Mouse (Mus musculus) hindbrain, embryonic 11.5 days (tissue): ENCODE measurements at regions not wholly inside any gene's neighbourhood (a gene's known extent, or its start where the extent isn't known, plus 50 kb on each side); places are given as distances from the start of the nearest gene placed in this dataset.

Experiments
- ATAC-seq: fragments of 200-750 bp; cut with Nextera tagmentation; 2 replicates; pipeline ENCODE4 v1.8.0; 2017; ENCODE audit warnings: mild to moderate bottlenecking, moderate TSS enrichment, moderate library complexity; ENCODE audit not compliant: low FRiP score
- DNase-seq: peaks from one replicate; pipeline ENCODE4 v3.0.0-alpha.2; 2015; ENCODE audit warnings: low spot score
- H3K27ac ChIP-seq: fragments of 300-500 bp; sonication (generic); 2 replicates; pipeline ENCODE4 v1.5.1; 2014; ENCODE audit warnings: mild to moderate bottlenecking, low read depth, low read length
- H3K27me3 ChIP-seq: fragments of 300-500 bp; sonication (generic); 2 replicates; pipeline ENCODE4 v1.6.1; 2014; ENCODE audit warnings: mild to moderate bottlenecking, low read length, moderate library complexity, mixed read lengths; ENCODE audit not compliant: control insufficient read depth, insufficient read depth
- H3K36me3 ChIP-seq: fragments of 300-500 bp; sonication (generic); 2 replicates; pipeline ENCODE4 v1.6.1; 2014; ENCODE audit warnings: mild to moderate bottlenecking, low read length, moderate library complexity, mixed read lengths; ENCODE audit not compliant: control insufficient read depth, insufficient read depth
- H3K4me1 ChIP-seq: fragments of 300-500 bp; sonication (generic); replicated peaks from 2 replicates; pipeline ENCODE4 v1.6.1; 2014; ENCODE audit warnings: low read length, mixed read lengths; ENCODE audit not compliant: control insufficient read depth, insufficient read depth
- H3K4me2 ChIP-seq: fragments of 300-500 bp; sonication (generic); replicated peaks from 2 replicates; pipeline ENCODE4 v1.6.1; 2014; ENCODE audit warnings: mild to moderate bottlenecking, low read depth, low read length
- H3K4me3 ChIP-seq: fragments of 300-500 bp; sonication (generic); 2 replicates; pipeline ENCODE4 v1.5.1; 2014; ENCODE audit warnings: low read depth, low read length
- H3K9ac ChIP-seq: fragments of 300-500 bp; sonication (generic); 2 replicates; pipeline ENCODE4 v1.6.1; 2014; ENCODE audit warnings: low read depth, low read length
- H3K9me3 ChIP-seq: fragments of 300-500 bp; sonication (generic); 2 replicates; pipeline ENCODE4 v1.6.1; 2016; ENCODE audit warnings: low read length; ENCODE audit not compliant: control insufficient read depth
- WGBS: fragments of 180-500 bp; shearing (Covaris S2); extraction: QIAGEN DNeasy Blood & Tissue Kit; methylation state at CpG from one replicate; pipeline ENCODE4 v1.1.7; 2014; 5-methylcytosine and 5-hydroxymethylcytosine counted together

DNA sequence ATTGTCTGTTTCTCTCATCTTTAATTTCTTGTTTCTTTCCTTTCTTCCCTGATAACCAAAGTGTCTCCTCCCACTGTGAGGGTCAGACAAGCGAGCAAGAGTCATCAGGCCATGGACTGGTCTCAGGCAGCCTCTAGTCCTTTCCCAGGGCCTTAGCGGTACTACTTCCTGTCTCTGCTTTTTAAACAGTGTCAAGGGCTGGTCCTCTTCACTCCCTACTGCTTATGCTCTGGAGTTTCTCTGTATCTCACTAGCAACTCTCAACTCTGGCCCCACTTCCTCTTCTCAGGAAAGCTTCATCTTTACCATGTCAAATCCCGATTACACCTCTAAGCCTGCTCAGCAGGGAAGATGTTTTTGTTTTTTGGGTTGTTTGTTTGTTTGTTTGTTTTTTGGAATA is 124.1 kb downstream of the Pten start:
- ATAC-seq = no peak

GRCm38 (mm10) chr19:32884279-32884678 is 127.0 kb downstream of the Pten start:
- no peak overlapping the region for H3K4me3 ChIP-seq
- H3K27me3 ChIP-seq = no peaks in the 10 kb centered on the region
- ATAC-seq = no peak
- no peaks in the 10 kb centered on the region for H3K4me1 ChIP-seq
- 78% methylated on average over 3 of the region's 3 CpGs for WGBS
- H3K27ac ChIP-seq = no peak overlapping the region
- no peaks in the 10 kb centered on the region for H3K36me3 ChIP-seq
- H3K4me2 ChIP-seq = no peak overlapping the region
- no peak for DNase-seq
- H3K9ac ChIP-seq = no peak overlapping the region
- H3K9me3 ChIP-seq = no peaks in the 10 kb centered on the region

More for the DNA sequence above, 124.1 kb downstream of the Pten start:
- no peak overlapping the region for H3K4me2 ChIP-seq
- no peak overlapping the region for H3K9ac ChIP-seq
- H3K4me3 ChIP-seq = no peak overlapping the region
- H3K36me3 ChIP-seq = no peaks in the 10 kb centered on the region
- no peak for DNase-seq
- H3K27me3 ChIP-seq = no peaks in the 10 kb centered on the region
- H3K4me1 ChIP-seq = no peaks in the 10 kb centered on the region
- no peak overlapping the region for H3K27ac ChIP-seq
- H3K9me3 ChIP-seq = no peaks in the 10 kb centered on the region
- WGBS = 79% methylated on average over 3 of the region's 3 CpGs

- Histone ChIP-seq H3K27me3 (no peaks in the 10 kb centered on the region), H3K36me3 (no peaks in the 10 kb centered on the region)
Observed at GRCm38 (mm10) chr19:32885481-32886131, 128.3 kb downstream of the Pten start.

DNA sequence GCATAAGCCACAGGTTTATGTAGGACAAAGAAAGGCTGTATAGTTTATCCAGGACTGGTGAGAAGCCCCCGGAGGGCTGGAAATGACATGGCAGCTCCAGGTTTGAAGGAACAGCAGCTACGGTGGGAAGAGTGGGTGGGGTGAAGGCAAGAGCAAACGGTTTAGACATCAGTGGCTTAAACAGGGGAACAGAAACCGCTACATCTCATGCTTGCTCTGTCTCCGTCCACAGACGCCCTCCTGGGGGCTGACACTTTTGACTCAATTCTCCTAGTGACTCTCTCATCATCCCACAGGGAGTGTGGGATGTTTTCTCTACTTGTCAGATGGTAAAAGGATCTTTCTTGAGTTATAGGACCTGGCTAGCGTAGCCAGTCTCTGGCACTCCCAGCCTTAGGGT is 129.9 kb downstream of the Pten start:
- no peak overlapping the region for H3K27ac ChIP-seq
- ATAC-seq (no peak), DNase-seq (no peak)
- H3K9me3 ChIP-seq = no peaks in the 10 kb centered on the region
- no peak overlapping the region for H3K4me3 ChIP-seq
- no peaks in the 10 kb centered on the region for H3K4me1 ChIP-seq
- no peaks in the 10 kb centered on the region for H3K27me3 ChIP-seq
- H3K9ac ChIP-seq = no peak overlapping the region
- 61% methylated on average over 7 of the region's 7 CpGs for WGBS
- H3K36me3 ChIP-seq = no peaks in the 10 kb centered on the region
- no peak overlapping the region for H3K4me2 ChIP-seq

More at GRCm38 (mm10) chr19:32885481-32886131, 128.3 kb downstream of the Pten start:
- H3K9me3 ChIP-seq = no peaks in the 10 kb centered on the region
- H3K4me3 ChIP-seq = no peak overlapping the region
- H3K4me1 ChIP-seq = no peaks in the 10 kb centered on the region
- ATAC-seq = no peak
- no peak for DNase-seq
- WGBS = 54% methylated on average over 12 of the region's 12 CpGs
- no peak overlapping the region for H3K4me2 ChIP-seq
- H3K27ac ChIP-seq = no peak overlapping the region
- H3K9ac ChIP-seq = no peak overlapping the region

DNA sequence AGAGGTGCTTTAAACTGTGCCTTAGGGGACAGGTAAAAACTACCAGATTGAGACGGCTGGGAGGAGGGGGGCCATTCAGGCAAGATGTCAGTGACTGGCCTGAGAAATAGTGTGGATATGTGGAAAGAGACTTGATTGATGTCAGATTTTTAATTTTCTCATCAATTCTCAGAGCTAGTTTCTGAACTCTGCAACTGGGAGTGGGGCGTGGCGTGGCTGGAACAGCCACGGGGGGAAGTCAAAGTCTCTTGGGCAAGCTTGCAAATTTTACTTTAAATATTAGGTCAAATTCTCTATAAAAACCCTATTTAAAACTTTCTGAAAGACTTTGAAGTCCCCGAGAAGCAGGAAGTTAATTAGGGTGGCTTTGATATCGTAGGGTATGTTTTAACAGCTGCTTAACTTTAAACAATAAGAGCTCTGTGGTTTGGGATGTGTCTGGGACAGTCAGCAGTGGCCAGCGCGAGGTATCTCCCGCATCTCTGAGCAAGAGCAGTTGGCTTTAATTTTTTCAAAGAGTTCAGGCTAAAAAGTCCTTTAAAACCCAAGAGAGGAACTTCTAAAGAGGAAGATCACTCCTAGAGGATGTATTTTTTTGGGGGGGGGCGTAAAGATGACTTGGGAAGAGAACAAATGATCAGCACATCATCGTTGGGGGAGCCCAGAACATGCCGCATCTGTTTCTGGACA is 131.5 kb downstream of the Pten start:
- no peak for DNase-seq
- Histone ChIP-seq H3K9ac (no peak overlapping the region), H3K4me2 (no peak overlapping the region), H3K27ac (no peak overlapping the region), H3K9me3 (no peaks in the 10 kb centered on the region), H3K36me3 (no peaks in the 10 kb centered on the region), H3K27me3 (no peaks in the 10 kb centered on the region), H3K4me3 (no peak overlapping the region), H3K4me1 (no peaks in the 10 kb centered on the region)
- no peak for ATAC-seq
- 68% methylated on average over 12 of the region's 12 CpGs for WGBS

DNA sequence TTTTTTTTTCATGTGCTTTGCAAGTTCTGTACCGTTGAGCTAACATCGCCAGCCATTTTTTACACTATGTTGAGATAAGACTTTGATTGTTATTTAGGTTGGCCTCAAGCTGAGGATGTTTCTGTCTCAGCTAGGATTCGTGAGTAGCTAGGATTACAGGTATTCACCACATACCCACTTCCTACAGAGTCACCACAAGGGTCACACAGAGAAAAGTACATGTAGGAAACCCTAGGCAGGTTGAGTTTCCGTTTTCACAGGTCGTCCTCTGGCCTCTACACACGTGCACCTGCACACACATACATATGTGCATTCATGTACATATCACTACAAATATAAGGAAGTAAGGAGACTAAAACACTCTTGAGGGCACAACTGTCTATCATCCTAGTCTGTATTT is 133.5 kb downstream of the Pten start:
- no peak for ATAC-seq
- no peaks in the 10 kb centered on the region for H3K27me3 ChIP-seq

GRCm38 (mm10) chr19:32892469-32892868 is 135.2 kb downstream of the Pten start:
- H3K4me2 ChIP-seq = no peak overlapping the region
- 89% methylated on average over 5 of the region's 5 CpGs for WGBS
- no peaks in the 10 kb centered on the region for H3K27me3 ChIP-seq
- H3K9ac ChIP-seq = no peak overlapping the region
- H3K27ac ChIP-seq = no peak overlapping the region
- ATAC-seq = no peak
- no peak overlapping the region for H3K4me3 ChIP-seq
- H3K36me3 ChIP-seq = no peaks in the 10 kb centered on the region
- no peak for DNase-seq
- H3K4me1 ChIP-seq = no peaks in the 10 kb centered on the region
- no peaks in the 10 kb centered on the region for H3K9me3 ChIP-seq

More for the DNA sequence above, 133.5 kb downstream of the Pten start:
- H3K9ac ChIP-seq = no peak overlapping the region
- no peaks in the 10 kb centered on the region for H3K36me3 ChIP-seq
- DNase-seq = no peak
- no peaks in the 10 kb centered on the region for H3K4me1 ChIP-seq
- no peak overlapping the region for H3K4me2 ChIP-seq
- H3K4me3 ChIP-seq = no peak overlapping the region
- no peaks in the 10 kb centered on the region for H3K9me3 ChIP-seq
- H3K27ac ChIP-seq = no peak overlapping the region
- WGBS = 89% methylated on average over 6 of the region's 6 CpGs

DNA sequence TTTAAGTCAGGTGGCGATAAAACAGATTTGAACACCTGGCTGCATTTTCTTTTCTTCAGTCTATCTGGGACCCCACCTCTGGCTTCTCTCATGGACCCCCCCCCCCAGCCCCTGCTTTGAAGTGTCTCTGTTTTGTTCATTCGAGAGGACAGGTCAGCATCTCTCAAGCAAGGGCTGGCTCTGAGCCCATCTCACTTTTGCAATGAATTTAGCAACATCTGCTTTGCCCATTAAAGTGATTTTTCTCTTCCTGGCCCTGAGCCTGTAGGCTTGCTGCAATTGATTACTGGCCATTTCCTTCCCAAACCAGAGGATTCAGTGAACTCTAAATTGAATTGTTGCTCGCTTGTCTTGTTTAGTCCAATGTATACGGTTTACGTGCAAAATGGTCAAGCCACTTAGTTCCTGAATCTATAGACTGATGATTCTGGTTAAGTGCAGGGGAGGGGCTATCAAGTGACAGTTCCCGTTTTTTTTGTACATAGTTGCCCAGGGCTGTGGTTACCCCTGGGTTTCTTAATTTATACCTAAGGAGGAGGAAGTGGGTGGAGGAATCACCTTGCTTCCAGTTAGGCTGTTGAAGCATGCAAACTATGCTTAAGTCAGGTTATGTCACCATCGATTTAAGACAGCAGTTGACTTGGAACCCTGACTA is 146.3 kb downstream of the Pten start:
- DNase-seq = no peak
- no peaks in the 10 kb centered on the region for H3K27me3 ChIP-seq
- WGBS = 78% methylated on average over 7 of the region's 7 CpGs

DNA sequence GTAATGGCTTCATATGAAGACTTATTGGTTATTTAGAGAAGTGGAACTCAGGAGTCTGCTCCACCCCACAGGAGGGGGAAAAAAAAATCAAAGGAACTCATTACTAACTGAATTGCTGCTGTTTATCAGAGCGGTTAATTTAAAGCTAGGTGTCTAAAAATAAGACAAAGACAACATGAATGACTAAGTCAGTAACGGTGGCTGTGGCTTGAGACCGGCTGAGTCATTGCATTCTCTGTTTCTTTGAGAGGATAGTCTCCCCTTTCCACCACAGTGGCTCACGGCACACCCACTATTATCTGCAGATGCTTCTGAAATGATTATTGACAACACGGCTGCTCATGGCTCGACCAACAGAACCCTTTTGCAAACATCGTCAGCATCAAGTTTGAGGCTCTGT is 147.2 kb downstream of the Pten start:
- no peaks in the 10 kb centered on the region for H3K4me1 ChIP-seq
- no peak overlapping the region for H3K9ac ChIP-seq
- DNase-seq (no peak), ATAC-seq (no peak)
- H3K4me3 ChIP-seq = no peak overlapping the region
- no peaks in the 10 kb centered on the region for H3K27me3 ChIP-seq
- no peak overlapping the region for H3K27ac ChIP-seq
- WGBS = 86% methylated on average over 7 of the region's 7 CpGs
- H3K36me3 ChIP-seq = no peaks in the 10 kb centered on the region
- no peaks in the 10 kb centered on the region for H3K9me3 ChIP-seq
- H3K4me2 ChIP-seq = no peak overlapping the region

More for the DNA sequence above, 146.3 kb downstream of the Pten start:
- Histone ChIP-seq H3K4me2 (no peak overlapping the region), H3K9me3 (no peaks in the 10 kb centered on the region), H3K9ac (no peak overlapping the region), H3K4me3 (no peak overlapping the region), H3K27ac (no peak overlapping the region), H3K4me1 (no peaks in the 10 kb centered on the region), H3K36me3 (no peaks in the 10 kb centered on the region)
- ATAC-seq = no peak
